Comparison of ENCODE assay signal across 19 mouse cellular contexts in genomic region chr17:71250046-71250445, GRCm38 (mm10).
DNase-seq lines count a peak whose midpoint lies in the region; ATAC-seq and TF ChIP-seq lines count a peak whose summit lies in the region.
"Had no signal": no experiment of that assay in that cellular context is flagged by ENCODE, and none has a peak within 500 bp of the region (broad histone marks: within the 10 kb centered on the region; RNA-seq: fewer than 3 reads in every experiment).

No protein-coding gene starts in this region.

- DNase-seq in heart, adult 2 months: no peak
- no peak for DNase-seq in heart, postnatal 14 days
- no peak for DNase-seq in kidney, postnatal 0 days (ENCODE audit: low spot score)
- DNase-seq in kidney, postnatal 36 days: no peak
- DNase-seq: adrenal gland, postnatal 36 days; cerebellum, adult 18-20 months; cerebellum, postnatal 25 days; embryo, embryonic 11 days; forebrain, postnatal 0 days; kidney, adult 11 months; lung, postnatal 14 days; midbrain, embryonic 14.5 days; thymus, postnatal 36 days had no signal

- WGBS in heart, adult 2 months: 62% methylated on average over 2 of the region's 2 CpGs
- 56% methylated on average over 2 of the region's 2 CpGs for WGBS in kidney, postnatal 0 days
- 55% methylated on average over 2 of the region's 2 CpGs for WGBS in heart, embryonic 16.5 days
- WGBS in macrophage (ENCODE audit: missing documents): 100% methylated on average over 2 of the region's 2 CpGs
- 91% methylated on average over 2 of the region's 2 CpGs for WGBS in hindbrain, embryonic 12.5 days

- no peak for TF ChIP-seq EP300 in heart, adult 2 months (IDR thresholded peaks at IDR 0.05; ENCODE audit: insufficient read depth, low read depth, low read length)

- no peaks in the 10 kb centered on the region for H3K79me2 ChIP-seq in heart, adult 2 months (replicated peaks; ENCODE audit: control insufficient read depth, insufficient read depth, low read length)
- H3K79me2 ChIP-seq in macrophage (ENCODE audit: inconsistent target): no peaks in the 10 kb centered on the region

- TF ChIP-seq CTCF in heart, adult 2 months (IDR thresholded peaks at IDR 0.05): no peak
- TF ChIP-seq CTCF in kidney, postnatal 0 days (IDR thresholded peaks at IDR 0.05; ENCODE audit: low read depth): no peak

- no peak for ATAC-seq in kidney, postnatal 0 days (replicated peaks; ENCODE audit: low FRiP score, low read depth)
- ATAC-seq in heart, embryonic 16.5 days (replicated peaks; ENCODE audit: extremely low read depth, insufficient read depth, low FRiP score): no peak
- no peak for ATAC-seq in hindbrain, embryonic 12.5 days (ENCODE audit: low FRiP score)
- ATAC-seq: forebrain, postnatal 0 days had no signal

- H3K27me3 ChIP-seq in heart, adult 2 months (ENCODE audit: control insufficient read depth, insufficient read depth, low read length): no peaks in the 10 kb centered on the region
- H3K27me3 ChIP-seq in kidney, postnatal 0 days (ENCODE audit: insufficient read depth, low read length): no peaks in the 10 kb centered on the region
- H3K27me3 ChIP-seq in heart, embryonic 16.5 days (ENCODE audit: control insufficient read depth, insufficient read depth, low read length): no peaks in the 10 kb centered on the region
- H3K27me3 ChIP-seq in hindbrain, embryonic 12.5 days: no peaks in the 10 kb centered on the region
- H3K27me3 ChIP-seq: megakaryocyte, embryonic 14.5 days had no signal

- peaks cover 12% of the 10 kb centered on the region for H3K4me1 ChIP-seq in heart, adult 2 months (ENCODE audit: control insufficient read depth, insufficient read depth, low read length)
- peaks cover 17% of the 10 kb centered on the region; the same call in 1 of the 2 replicates for H3K4me1 ChIP-seq in kidney, postnatal 0 days (replicated peaks; ENCODE audit: insufficient read depth, low read length)
- peaks cover 60% of the 10 kb centered on the region for H3K4me1 ChIP-seq in heart, embryonic 16.5 days (ENCODE audit: control insufficient read depth, insufficient read depth, low read length)
- H3K4me1 ChIP-seq in hindbrain, embryonic 12.5 days: peaks cover 4% of the 10 kb centered on the region; the same call in 1 of the 2 replicates

- no peak overlapping the region for H3K4me3 ChIP-seq in heart, adult 2 months
- no peak overlapping the region for H3K4me3 ChIP-seq in kidney, postnatal 0 days (replicated peaks; ENCODE audit: low read depth, low read length)
- no peak overlapping the region for H3K4me3 ChIP-seq in heart, embryonic 16.5 days (ENCODE audit: low read length)
- no peak overlapping the region for H3K4me3 ChIP-seq in macrophage (ENCODE audit: inconsistent target)
- H3K4me3 ChIP-seq in hindbrain, embryonic 12.5 days: no peak overlapping the region
- H3K4me3 ChIP-seq: megakaryocyte, embryonic 14.5 days; myocyte had no signal

- H3K9ac ChIP-seq in heart, adult 2 months (ENCODE audit: low read depth, low read length): no peak overlapping the region
- H3K9ac ChIP-seq in kidney, postnatal 0 days (ENCODE audit: low read depth, low read length): no peak overlapping the region
- no peak overlapping the region for H3K9ac ChIP-seq in heart, embryonic 16.5 days (ENCODE audit: low read length)
- H3K9ac ChIP-seq in hindbrain, embryonic 12.5 days: no peak overlapping the region
- H3K9ac ChIP-seq: forebrain, postnatal 0 days had no signal

- no peak overlapping the region for H3K4me2 ChIP-seq in kidney, postnatal 0 days (ENCODE audit: low read length)
- H3K4me2 ChIP-seq in heart, embryonic 16.5 days (ENCODE audit: low read depth, low read length): no peak overlapping the region
- no peak overlapping the region for H3K4me2 ChIP-seq in hindbrain, embryonic 12.5 days (replicated peaks)

- intact Hi-C loops in heart, adult 2 months (cut with DNase I): no loop called here
- intact Hi-C loops in heart, postnatal 14 days (cut with DNase I): no loop called here

- no peaks in the 10 kb centered on the region for H3K9me3 ChIP-seq in kidney, postnatal 0 days (replicated peaks; ENCODE audit: low read length)
- no peaks in the 10 kb centered on the region for H3K9me3 ChIP-seq in heart, embryonic 16.5 days (replicated peaks; ENCODE audit: control insufficient read depth, low read length)
- no peaks in the 10 kb centered on the region for H3K9me3 ChIP-seq in hindbrain, embryonic 12.5 days (replicated peaks)
- H3K9me3 ChIP-seq: megakaryocyte, embryonic 14.5 days had no signal

- no peak for TF ChIP-seq POLR2A in heart, adult 2 months (IDR thresholded peaks at IDR 0.05; ENCODE audit: insufficient read depth, low read depth, low read length)

- H3K36me3 ChIP-seq in heart, adult 2 months (ENCODE audit: control insufficient read depth, insufficient read depth, low read length): no peaks in the 10 kb centered on the region; the same call in 1 of the 2 replicates
- peaks cover 32% of the 10 kb centered on the region for H3K36me3 ChIP-seq in kidney, postnatal 0 days (ENCODE audit: insufficient read depth, low read length)
- H3K36me3 ChIP-seq in heart, embryonic 16.5 days (ENCODE audit: control insufficient read depth, insufficient read depth): peaks cover 7% of the 10 kb centered on the region; the same call in 1 of the 2 replicates
- H3K36me3 ChIP-seq in macrophage (ENCODE audit: inconsistent target): peaks cover 33% of the 10 kb centered on the region
- H3K36me3 ChIP-seq in hindbrain, embryonic 12.5 days: peaks cover 43% of the 10 kb centered on the region

- H3K27ac ChIP-seq in heart, adult 2 months: peak overlapping the region; percentile 76; the same call in 1 of the 2 replicates
- H3K27ac ChIP-seq in kidney, postnatal 0 days: peak overlapping the region; percentile 76; the same call in 1 of the 2 replicates
- peak overlapping the region; percentile 44 for H3K27ac ChIP-seq in heart, embryonic 16.5 days (ENCODE audit: low read length)
- H3K27ac ChIP-seq in macrophage: peak overlapping the region; percentile 69
- no peak overlapping the region for H3K27ac ChIP-seq in hindbrain, embryonic 12.5 days
- H3K27ac ChIP-seq: hindbrain, postnatal 0 days had no signal
